Mouse (Mus musculus): ENCODE data around the gene Gm16253. TPM values are rescaled to one million over a fixed set of nuclear protein-coding genes. Genes with fewer than 3 reads are reported as not detected.

The Gm16253 gene
- polyA plus RNA-seq, 1 experiment from 2014 or later: 1.8 TPM

GRCm38 (mm10) chr3:96577566-96577965 lies 782 bp downstream of the Gm16253 start:
- WGBS: 39% methylated on average over 4 of the region's 4 CpGs
- peak overlapping the region; percentile 88 for H3K27ac ChIP-seq (replicated peaks)

GRCm38 (mm10) chr3:96578561-96579238 lies 1.9 kb downstream of the Gm16253 start:
- no peak overlapping the region for H3K4me2 ChIP-seq
- peaks cover 8% of the 10 kb centered on the region; the same call in 1 of the 2 replicates for H3K27me3 ChIP-seq
- no peak overlapping the region for H3K4me3 ChIP-seq
- 79% methylated on average over 12 of the region's 12 CpGs for WGBS
- H3K9me3 ChIP-seq: no peaks in the 10 kb centered on the region
- no peak overlapping the region for H3K27ac ChIP-seq (replicated peaks)
- peaks cover 35% of the 10 kb centered on the region for H3K4me1 ChIP-seq (replicated peaks)
- ATAC-seq (ENCODE audit: low read depth): no peak
- no peak overlapping the region for H3K9ac ChIP-seq
- H3K36me3 ChIP-seq: no peaks in the 10 kb centered on the region

More at GRCm38 (mm10) chr3:96577566-96577965, 782 bp downstream of the Gm16253 start:
- 0 out of 2 replicates have a peak overlapping the region, but pooled peaks have one; percentile 43 for H3K9ac ChIP-seq
- peaks cover 35% of the 10 kb centered on the region for H3K4me1 ChIP-seq (replicated peaks)
- no peak overlapping the region for H3K4me3 ChIP-seq
- no peak for ATAC-seq (ENCODE audit: low read depth)
- peak overlapping the region; percentile 52; the same call in 1 of the 2 replicates for H3K4me2 ChIP-seq
- no peaks in the 10 kb centered on the region for H3K36me3 ChIP-seq
- H3K9me3 ChIP-seq: no peaks in the 10 kb centered on the region
- peaks cover 8% of the 10 kb centered on the region; the same call in 1 of the 2 replicates for H3K27me3 ChIP-seq

- H3K4me2 ChIP-seq: no peak overlapping the region
- H3K27me3 ChIP-seq: peaks cover 8% of the 10 kb centered on the region; the same call in 1 of the 2 replicates
- no peak overlapping the region for H3K4me3 ChIP-seq
- H3K4me1 ChIP-seq (replicated peaks): peaks cover 35% of the 10 kb centered on the region
- no peak overlapping the region for H3K27ac ChIP-seq (replicated peaks)
- ATAC-seq (ENCODE audit: low read depth): no peak
- 68% methylated on average over 4 of the region's 4 CpGs for WGBS
- H3K9me3 ChIP-seq: no peaks in the 10 kb centered on the region
- no peaks in the 10 kb centered on the region for H3K36me3 ChIP-seq
- 0 out of 2 replicates have a peak overlapping the region, but pooled peaks have one; percentile 41 for H3K9ac ChIP-seq
These were observed 2.5 kb downstream of the Gm16253 start for GRCm38 (mm10) chr3:96579239-96579750.

GRCm38 (mm10) chr3:96579885-96580454 lies 3.2 kb downstream of the Gm16253 start:
- peak overlapping the region; percentile 67 for H3K9ac ChIP-seq
- H3K36me3 ChIP-seq: no peaks in the 10 kb centered on the region
- H3K9me3 ChIP-seq: no peaks in the 10 kb centered on the region
- 15% methylated on average over 16 of the region's 16 CpGs for WGBS
- H3K27me3 ChIP-seq: peaks cover 8% of the 10 kb centered on the region; the same call in 1 of the 2 replicates
- ATAC-seq (ENCODE audit: low read depth): peak; percentile 82
- H3K4me3 ChIP-seq: peak overlapping the region; percentile 25
- peak overlapping the region; percentile 42; the same call in 1 of the 2 replicates for H3K27ac ChIP-seq (replicated peaks)
- peaks cover 35% of the 10 kb centered on the region for H3K4me1 ChIP-seq (replicated peaks)
- H3K4me2 ChIP-seq: peak overlapping the region; percentile 57

GRCm38 (mm10) chr3:96581141-96581540 lies 4.4 kb downstream of the Gm16253 start:
- Histone ChIP-seq H3K36me3 (no peaks in the 10 kb centered on the region), H3K27me3 (peaks cover 8% of the 10 kb centered on the region; the same call in 1 of the 2 replicates), H3K4me3 (no peak overlapping the region), H3K9me3 (no peaks in the 10 kb centered on the region), H3K27ac (replicated peaks) (no peak overlapping the region), H3K4me2 (no peak overlapping the region), H3K4me1 (replicated peaks) (peaks cover 30% of the 10 kb centered on the region), H3K9ac (no peak overlapping the region)
- 47% methylated on average over 6 of the region's 6 CpGs for WGBS
- ATAC-seq (ENCODE audit: low read depth): no peak

- H3K9ac ChIP-seq: no peak overlapping the region
- no peak for ATAC-seq (ENCODE audit: low read depth)
- H3K36me3 ChIP-seq: no peaks in the 10 kb centered on the region
- H3K4me2 ChIP-seq: no peak overlapping the region
- 85% methylated on average over 16 of the region's 16 CpGs for WGBS
- no peaks in the 10 kb centered on the region for H3K9me3 ChIP-seq
- H3K4me1 ChIP-seq (replicated peaks): peaks cover 22% of the 10 kb centered on the region
- H3K27ac ChIP-seq (replicated peaks): no peak overlapping the region
- H3K27me3 ChIP-seq: peaks cover 8% of the 10 kb centered on the region; the same call in 1 of the 2 replicates
- H3K4me3 ChIP-seq: no peak overlapping the region
These were observed 5.2 kb downstream of the Gm16253 start for GRCm38 (mm10) chr3:96581771-96582515.

GRCm38 (mm10) chr3:96583386-96583785 lies 6.6 kb downstream of the Gm16253 start:
- no peak for ATAC-seq (ENCODE audit: low read depth)
- H3K9me3 ChIP-seq: no peaks in the 10 kb centered on the region
- WGBS: 91% methylated on average over 5 of the region's 5 CpGs
- peaks cover 8% of the 10 kb centered on the region; the same call in 1 of the 2 replicates for H3K27me3 ChIP-seq
- H3K4me3 ChIP-seq: no peak overlapping the region
- H3K4me1 ChIP-seq (replicated peaks): peaks cover 15% of the 10 kb centered on the region
- H3K4me2 ChIP-seq: no peak overlapping the region
- H3K9ac ChIP-seq: no peak overlapping the region
- H3K27ac ChIP-seq (replicated peaks): no peak overlapping the region
- H3K36me3 ChIP-seq: no peaks in the 10 kb centered on the region

GRCm38 (mm10) chr3:96590657-96591056 lies 13.9 kb downstream of the Gm16253 start:
- ATAC-seq (ENCODE audit: low read depth): no peak
- no peak overlapping the region for H3K4me2 ChIP-seq
- H3K9ac ChIP-seq: no peak overlapping the region
- no peaks in the 10 kb centered on the region for H3K9me3 ChIP-seq
- H3K27me3 ChIP-seq: peaks cover 8% of the 10 kb centered on the region
- no peak overlapping the region for H3K27ac ChIP-seq (replicated peaks)
- H3K4me3 ChIP-seq: no peak overlapping the region
- WGBS: 81% methylated on average over 4 of the region's 4 CpGs
- H3K36me3 ChIP-seq: no peaks in the 10 kb centered on the region
- peaks cover 14% of the 10 kb centered on the region for H3K4me1 ChIP-seq (replicated peaks)

- ATAC-seq (ENCODE audit: low read depth): no peak
- Histone ChIP-seq H3K4me2 (peak overlapping the region; percentile 76), H3K9ac (peak overlapping the region; percentile 76), H3K27ac (replicated peaks) (peak overlapping the region; percentile 84), H3K36me3 (no peaks in the 10 kb centered on the region), H3K4me1 (replicated peaks) (peaks cover 41% of the 10 kb centered on the region), H3K27me3 (peaks cover 10% of the 10 kb centered on the region), H3K4me3 (peak overlapping the region; percentile 59), H3K9me3 (no peaks in the 10 kb centered on the region)
- under 1% methylated on average over 10 of the region's 10 CpGs for WGBS
These were observed 16.6 kb downstream of the Gm16253 start for GRCm38 (mm10) chr3:96593374-96593773.

GRCm38 (mm10) chr3:96593790-96594560 lies 17.2 kb downstream of the Gm16253 start, which contains the start of gene Polr3gl:
Polr3gl (minus strand) TSS chr3:96594181.
- peaks cover 47% of the 10 kb centered on the region for H3K4me1 ChIP-seq (replicated peaks)
- no peaks in the 10 kb centered on the region for H3K36me3 ChIP-seq
- H3K9me3 ChIP-seq: no peaks in the 10 kb centered on the region
- under 1% methylated on average over 35 of the region's 38 CpGs for WGBS
- ATAC-seq (ENCODE audit: low read depth): peak; percentile 83
- H3K27me3 ChIP-seq: peaks cover 10% of the 10 kb centered on the region
- H3K4me3 ChIP-seq: peak within 1 kb of the TSS; percentile 59
- peak within 1 kb of the TSS; percentile 76 for H3K4me2 ChIP-seq
- H3K27ac ChIP-seq (replicated peaks): peak within 1 kb of the TSS; percentile 84
- peak within 1 kb of the TSS; percentile 76 for H3K9ac ChIP-seq

- no peaks in the 10 kb centered on the region for H3K9me3 ChIP-seq
- no peak overlapping the region for H3K4me3 ChIP-seq
- ATAC-seq (ENCODE audit: low read depth): no peak
- no peak overlapping the region for H3K9ac ChIP-seq
- peaks cover 13% of the 10 kb centered on the region for H3K27me3 ChIP-seq
- WGBS: 74% methylated on average over 5 of the region's 5 CpGs
- no peaks in the 10 kb centered on the region for H3K36me3 ChIP-seq
- no peak overlapping the region for H3K27ac ChIP-seq (replicated peaks)
- no peak overlapping the region for H3K4me2 ChIP-seq
- peaks cover 56% of the 10 kb centered on the region for H3K4me1 ChIP-seq (replicated peaks)
These were observed 18.1 kb downstream of the Gm16253 start for GRCm38 (mm10) chr3:96594851-96595250.

All from neural tube, embryonic 13.5 days (tissue).